Mouse (Mus musculus) kidney, adult 8-10 months (tissue): ENCODE results near the gene Ranbp3.

ENCODE experiments used
- DNase-seq, 2 experiments: peaks; one replicate each; pipeline ENCODE4 v3.0.0; 2022

The Ranbp3 gene

GRCm38 (mm10) chr17:56727029-56727649 lies 54.0 kb downstream of the Ranbp3 start:
- DNase-seq, result no peak

DNA sequence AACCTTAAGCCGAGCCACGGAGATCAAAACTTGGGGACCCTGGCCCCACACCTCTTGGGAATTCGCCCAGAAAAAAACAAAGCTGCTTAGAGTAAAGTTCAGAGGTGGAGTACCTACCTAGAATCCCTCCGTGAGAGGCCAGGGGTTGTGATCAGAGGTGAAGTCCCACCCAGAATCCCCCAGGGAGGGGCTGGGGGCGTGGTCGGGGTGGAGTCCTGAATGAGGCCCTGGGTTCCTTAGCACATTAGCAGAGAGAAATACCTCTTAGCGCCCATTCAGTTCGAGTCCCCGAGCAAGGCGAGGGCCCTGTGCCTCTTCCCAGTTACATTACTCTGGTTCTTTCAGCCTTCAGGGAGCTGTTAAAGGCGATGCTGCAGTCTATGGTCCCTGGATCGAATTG lies 54.6 kb downstream of the Ranbp3 start:
- DNase-seq, result no peak

GRCm38 (mm10) chr17:56728117-56728516 lies 55.0 kb downstream of the Ranbp3 start:
- DNase-seq, result no peak

DNA sequence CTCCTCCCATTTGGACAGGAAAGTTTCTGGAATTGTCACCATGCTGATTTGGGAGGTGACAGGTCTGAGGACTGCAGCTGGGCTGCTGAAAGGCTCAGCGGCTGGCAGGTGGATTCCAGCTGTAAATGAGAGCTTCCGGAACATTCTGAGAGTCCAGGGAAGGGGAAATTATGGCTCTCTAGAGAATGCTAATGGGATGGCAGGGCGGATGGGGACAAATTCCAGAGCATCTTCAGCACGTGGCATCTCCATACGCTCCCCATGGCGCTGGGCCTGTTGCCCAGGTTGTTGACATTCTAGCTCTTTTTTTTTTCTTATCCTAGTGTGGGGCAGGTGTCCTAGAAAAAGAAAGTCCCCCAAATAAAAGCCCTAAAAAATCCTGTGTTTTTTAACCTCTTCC lies 56.1 kb downstream of the Ranbp3 start:
- DNase-seq, result peak; percentile 30 to 53

DNA sequence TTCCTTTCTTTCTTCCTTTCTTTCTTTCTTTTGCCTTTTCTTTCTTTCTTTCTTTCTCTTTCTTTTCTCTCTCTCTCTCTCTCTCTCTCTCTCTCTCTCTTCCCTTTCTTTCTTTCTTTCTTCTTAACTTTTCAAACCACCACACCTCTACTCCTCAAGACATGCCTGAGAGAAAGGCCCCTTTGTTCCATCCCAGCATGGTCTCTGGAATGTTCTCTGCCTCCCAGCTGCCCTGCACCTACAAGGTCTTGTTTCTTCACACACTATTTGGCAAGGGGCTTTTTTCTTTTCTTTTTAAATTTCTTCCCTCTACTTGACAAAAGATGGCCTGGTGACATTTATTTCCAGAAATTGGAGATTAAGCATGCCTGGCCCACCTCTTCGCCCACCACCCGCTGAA lies 56.6 kb downstream of the Ranbp3 start:
- no peak for DNase-seq

GRCm38 (mm10) chr17:56736534-56736933 lies 63.4 kb downstream of the Ranbp3 start:
- DNase-seq, result no peak

DNA sequence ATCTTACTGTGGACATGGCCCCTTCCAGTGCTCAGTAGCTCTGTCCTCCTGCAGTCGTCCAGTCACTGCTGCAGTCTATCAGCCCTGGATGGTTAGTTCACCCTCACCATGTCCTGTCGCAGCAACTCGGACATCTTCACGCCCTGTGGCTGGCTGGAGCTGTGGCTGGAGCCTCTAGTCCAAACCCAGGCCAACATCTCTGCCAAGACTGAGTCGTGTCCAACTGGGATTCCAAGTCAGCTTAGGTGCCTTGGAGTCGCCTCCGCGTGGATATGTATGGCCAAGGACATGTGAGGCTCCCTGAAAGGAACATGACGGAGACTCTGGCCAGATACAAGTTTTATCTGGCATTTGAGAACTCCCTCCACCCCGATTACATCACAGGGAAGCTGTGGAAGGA lies 65.1 kb downstream of the Ranbp3 start:
- DNase-seq, result no peak

DNA sequence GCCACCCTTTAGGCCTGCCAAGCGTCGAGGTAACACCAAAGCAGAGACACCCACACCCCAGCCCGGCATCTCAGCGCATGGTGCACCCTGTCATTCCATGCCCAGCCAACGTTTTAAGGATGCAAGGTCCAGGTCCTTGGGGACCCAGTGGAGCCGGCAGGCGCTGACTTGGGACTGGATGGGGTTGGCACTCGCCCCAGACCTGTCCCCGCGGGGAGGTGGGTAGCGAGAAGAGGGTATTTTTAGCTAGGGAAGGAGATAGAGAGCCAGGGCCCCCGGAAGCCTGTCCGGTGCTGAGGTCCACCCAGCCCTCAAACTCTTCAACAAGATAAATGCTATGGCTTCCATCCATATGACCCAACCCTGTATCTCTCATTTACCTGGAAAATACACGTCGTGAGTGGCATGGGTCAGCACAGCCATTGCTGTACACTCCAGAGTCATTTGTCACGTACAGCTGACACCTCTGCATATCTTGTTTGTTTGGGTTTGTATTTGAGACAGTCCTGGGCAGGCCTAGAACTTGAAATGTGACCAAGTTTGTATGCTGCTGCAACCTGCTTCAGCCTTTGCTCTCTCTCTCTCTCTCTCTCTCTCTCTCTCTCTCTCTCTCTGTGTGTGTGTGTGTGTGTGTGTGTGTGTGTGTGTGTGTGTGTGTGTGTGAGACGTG lies 67.2 kb downstream of the Ranbp3 start:
- no peak for DNase-seq

DNA sequence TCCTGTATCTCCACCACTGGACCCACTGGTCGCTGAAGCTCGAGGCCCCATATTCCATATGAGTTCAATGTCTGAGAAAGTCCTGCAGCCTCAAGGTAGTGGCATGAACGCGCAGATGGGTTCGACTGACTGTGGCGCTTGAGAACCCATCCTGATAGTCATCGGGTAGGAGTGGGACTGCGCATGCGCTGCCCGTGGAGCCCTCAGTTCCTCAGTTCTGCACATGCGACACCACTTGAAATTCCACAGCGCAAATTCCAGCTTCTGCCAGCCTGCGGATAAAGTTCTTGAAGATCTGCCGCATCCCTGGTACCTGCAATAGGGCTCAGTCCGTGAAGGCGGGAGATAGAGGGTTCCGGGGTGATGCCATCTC lies 67.7 kb downstream of the Ranbp3 start:
- DNase-seq, result no peak

DNA sequence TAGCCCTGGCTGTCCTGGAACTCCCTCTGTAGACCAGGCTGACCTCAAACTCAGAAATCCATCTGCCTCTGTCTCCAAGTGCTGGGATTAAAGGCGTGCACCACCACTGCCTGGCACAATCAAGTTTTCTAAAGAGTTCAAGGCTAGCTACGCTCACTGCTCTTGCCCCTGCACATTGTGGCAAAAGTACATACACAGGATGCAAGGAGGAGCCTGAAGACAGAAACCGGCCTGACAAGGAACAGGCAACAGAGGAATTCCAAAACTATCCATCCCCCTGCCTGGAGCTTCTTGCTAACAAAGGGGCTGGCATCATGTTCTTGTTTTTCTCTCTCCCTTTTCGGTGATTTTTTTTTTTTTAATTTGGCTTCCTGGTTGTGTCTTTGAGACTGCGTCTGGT lies 71.1 kb downstream of the Ranbp3 start:
- no peak for DNase-seq

GRCm38 (mm10) chr17:56751404-56752072 lies 78.4 kb downstream of the Ranbp3 start:
- no peak for DNase-seq

- no peak for DNase-seq
Observed at GRCm38 (mm10) chr17:56753452-56753851, 80.4 kb downstream of the Ranbp3 start.

DNA sequence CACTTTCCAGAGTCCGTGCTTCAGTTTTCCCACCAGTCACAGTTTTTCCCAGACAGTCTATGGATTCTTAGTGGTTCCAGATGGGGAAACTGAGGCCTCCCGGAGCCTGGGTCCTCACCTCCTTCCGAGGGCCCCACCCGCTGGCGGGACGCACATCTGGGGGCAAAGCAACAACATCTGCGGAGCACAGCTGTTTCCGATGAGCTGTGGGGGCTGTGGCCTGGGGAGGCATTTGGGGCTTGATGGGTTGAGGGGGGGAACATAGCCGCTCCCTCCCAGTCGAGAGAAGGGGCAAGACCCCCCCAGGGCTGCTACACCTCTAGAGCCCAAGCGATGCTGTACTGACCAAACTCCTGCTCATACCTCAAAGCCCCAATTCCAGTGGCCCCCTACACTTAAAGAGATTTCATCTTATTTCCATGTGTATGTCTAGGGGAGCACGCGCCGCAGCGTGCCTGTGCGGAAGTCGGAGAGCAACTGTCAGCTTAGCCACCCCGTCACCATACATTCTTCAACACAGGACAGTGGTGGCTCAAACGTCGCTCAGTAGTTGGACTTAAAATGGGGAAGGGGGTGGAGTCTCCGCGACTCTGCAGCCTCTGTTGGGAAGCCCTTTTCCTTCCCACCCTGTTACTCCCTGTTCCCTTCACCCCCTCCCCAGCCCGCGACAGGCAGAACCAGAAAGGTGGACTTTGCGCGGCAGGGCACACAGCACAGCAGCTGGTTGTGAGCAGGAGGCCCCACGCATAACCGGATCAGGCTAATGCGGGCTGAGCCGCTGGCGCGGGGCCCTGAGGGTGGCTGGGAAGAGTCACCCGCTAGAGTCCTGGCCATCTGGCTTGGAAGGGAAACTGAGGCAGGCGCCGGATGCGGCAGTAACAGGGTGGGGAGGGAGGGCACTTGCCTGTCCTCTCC lies 81.4 kb downstream of the Ranbp3 start:
- peak in 1 of 2 experiments; percentile 45 for DNase-seq

DNA sequence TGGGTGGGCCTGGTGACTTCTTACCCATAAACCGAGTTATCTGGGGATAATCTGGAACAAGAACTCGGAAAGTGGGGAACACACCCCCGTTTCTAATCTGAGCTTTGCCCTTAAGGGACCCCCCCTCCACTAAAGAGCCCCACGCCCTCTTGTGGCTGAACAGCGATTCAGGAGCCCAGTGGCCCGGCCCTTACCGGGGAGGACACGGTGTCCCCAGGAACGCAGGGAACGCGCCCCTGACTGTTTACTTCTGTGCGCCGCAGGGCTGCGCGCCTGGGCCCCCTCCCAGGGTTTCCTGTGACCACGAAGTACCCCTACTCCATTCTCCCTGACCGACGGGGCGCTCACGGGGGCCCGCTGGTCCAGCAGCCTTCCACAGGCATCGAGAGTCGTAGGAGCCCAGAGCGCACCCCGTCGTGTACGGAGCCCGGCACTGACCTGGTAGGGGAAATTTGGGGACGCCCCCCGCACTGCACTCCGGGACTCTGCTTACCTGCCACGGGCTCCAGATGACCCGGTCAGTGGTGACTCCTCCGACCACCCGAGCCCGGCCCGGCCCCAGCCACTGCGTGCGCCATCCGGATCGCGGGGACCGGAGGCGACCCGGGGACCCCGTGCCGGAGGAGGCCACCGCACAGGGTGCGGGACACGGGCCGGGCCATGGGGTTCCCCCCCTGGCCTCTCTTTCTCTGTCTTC lies 83.8 kb downstream of the Ranbp3 start:
- DNase-seq, result peak in 1 of 2 experiments; percentile 47

DNA sequence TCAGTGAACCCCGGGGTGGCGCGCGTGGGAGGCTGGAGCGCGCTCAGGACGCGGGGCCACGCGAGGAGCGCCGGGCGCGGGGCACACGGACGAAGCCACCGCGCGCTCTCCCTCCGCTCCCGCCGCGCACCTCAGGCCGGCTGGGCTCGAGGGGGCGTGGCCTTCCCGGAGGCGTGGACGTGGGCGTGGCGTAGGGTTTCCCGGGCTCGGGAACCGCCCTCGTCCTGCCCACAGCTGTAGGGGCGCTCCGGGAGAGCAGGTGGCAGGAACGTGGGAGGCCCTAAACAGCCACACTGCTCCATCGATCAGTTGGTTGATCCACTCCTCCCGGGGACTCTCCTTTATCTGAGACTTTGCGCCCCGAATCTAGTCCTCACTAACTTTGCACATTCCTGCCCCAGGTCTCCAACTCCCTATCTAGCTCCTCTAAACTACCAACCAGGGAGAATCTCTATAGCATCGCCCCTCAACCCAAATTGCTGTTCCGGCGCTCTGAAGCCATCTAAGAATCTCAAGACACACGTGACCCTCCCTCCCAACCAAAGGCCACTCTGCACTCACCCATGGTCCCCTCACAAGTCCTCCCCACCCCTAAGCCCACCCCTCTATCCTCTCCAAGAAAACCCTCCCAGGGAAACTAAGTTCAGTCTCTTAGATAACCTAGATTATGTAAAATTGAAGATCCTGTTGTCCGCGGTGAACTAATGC lies 84.5 kb downstream of the Ranbp3 start, which contains the start of gene Nrtn:
Nrtn (minus strand) TSS at position 115 of the 708 bp plus-strand sequence.
- peak; percentile 90 to 95 for DNase-seq

DNA sequence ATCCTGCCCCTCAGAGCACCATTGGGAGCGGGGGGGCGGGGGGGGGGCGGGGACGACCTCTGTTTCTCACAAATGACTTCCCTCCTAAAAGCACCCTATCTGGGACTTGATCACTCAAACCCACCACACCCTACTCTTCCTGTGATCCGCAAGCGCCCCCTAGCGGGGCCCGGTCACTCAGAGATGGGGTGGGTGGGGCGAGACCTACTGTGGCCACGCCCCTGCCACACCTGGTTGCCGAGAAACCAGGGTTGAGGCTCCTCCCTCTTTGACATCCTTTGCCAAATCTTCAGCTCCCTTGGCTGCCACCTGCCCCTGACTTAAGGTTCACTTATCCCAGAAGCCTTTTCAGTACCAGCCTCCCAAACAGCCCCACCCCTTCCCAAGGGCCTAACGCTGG lies 85.0 kb downstream of the Ranbp3 start:
- peak; percentile 86 to 90 for DNase-seq

DNA sequence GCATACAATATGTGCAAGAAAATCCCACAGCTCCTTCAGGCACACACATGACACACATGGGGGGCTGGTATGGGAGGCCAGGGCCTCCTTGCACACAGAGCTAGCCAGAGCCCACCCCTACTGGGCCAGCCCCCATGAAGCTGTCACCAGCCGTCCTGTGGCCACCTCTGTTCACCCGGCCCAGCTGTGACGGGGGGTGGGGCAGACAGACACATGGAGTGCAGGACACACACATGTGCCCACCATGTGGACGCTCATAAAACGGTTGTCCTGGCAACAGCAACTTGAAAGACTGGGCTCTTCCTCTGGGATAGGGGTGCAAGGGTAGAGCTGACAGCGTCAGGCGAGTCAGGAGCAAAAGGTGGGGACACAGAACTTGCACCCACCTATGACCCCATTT lies 86.2 kb downstream of the Ranbp3 start:
- DNase-seq, result no peak

DNA sequence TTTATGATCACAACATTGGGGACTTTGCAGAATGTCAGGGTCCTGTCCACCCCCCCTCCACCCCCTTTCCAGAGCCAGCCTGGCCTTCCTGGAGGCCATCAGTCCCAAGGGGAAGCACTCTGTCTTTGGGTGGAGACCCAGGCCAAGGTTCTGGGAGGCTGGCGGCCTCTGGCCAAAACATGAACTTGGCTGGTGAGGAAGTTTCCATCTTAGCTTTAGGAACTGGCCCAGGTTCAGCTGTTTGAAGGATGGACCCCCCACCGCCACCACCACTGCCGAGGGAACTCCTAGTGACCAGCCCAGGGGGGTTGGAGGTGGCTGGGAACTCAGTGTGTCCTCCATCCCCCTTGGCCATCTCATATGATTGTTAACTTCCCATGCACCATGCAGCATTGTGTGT lies 88.0 kb downstream of the Ranbp3 start:
- DNase-seq, result no peak
